Mouse (Mus musculus) neural tube, embryonic 11.5 days (tissue): Measurements from ENCODE around the gene Gm4969. TPM values are rescaled to one million over a fixed set of nuclear protein-coding genes. Genes with fewer than 3 reads are reported as not detected.

ENCODE experiments used
- ATAC-seq: fragments of 200-750 bp; cut with Nextera tagmentation; 2 replicates; pipeline ENCODE4 v1.8.0; 2017; ENCODE audit warnings: moderate number of reproducible peaks, mild to moderate bottlenecking, moderate TSS enrichment, moderate library complexity; ENCODE audit not compliant: insufficient read depth, low FRiP score, low TSS enrichment
- DNase-seq: peaks from one replicate; pipeline ENCODE4 v3.0.0-alpha.2; 2015; ENCODE audit warnings: low spot score
- H3K27ac ChIP-seq: fragments of 300-500 bp; sonication (generic); 2 replicates; pipeline ENCODE4 v1.5.1; 2014; ENCODE audit warnings: low read depth, mild to moderate bottlenecking, low read length
- H3K27me3 ChIP-seq: fragments of 300-500 bp; sonication (generic); 2 replicates; pipeline ENCODE4 v1.6.1; 2014; ENCODE audit warnings: mild to moderate bottlenecking, low read length, mixed read lengths; ENCODE audit not compliant: control insufficient read depth, insufficient read depth
- H3K36me3 ChIP-seq: fragments of 300-500 bp; sonication (generic); 2 replicates; pipeline ENCODE4 v1.6.1; 2014; ENCODE audit warnings: mild to moderate bottlenecking, low read length, moderate library complexity, mixed read lengths; ENCODE audit not compliant: control insufficient read depth, insufficient read depth
- H3K4me1 ChIP-seq: fragments of 300-500 bp; sonication (generic); 2 replicates; pipeline ENCODE4 v1.6.1; 2014; ENCODE audit warnings: low read length, mixed read lengths; ENCODE audit not compliant: control insufficient read depth, insufficient read depth
- H3K4me2 ChIP-seq: fragments of 300-500 bp; sonication (generic); 2 replicates; pipeline ENCODE4 v1.6.1; 2014; ENCODE audit warnings: low read depth, mild to moderate bottlenecking, moderate library complexity
- H3K4me3 ChIP-seq: fragments of 300-500 bp; sonication (generic); 2 replicates; pipeline ENCODE4 v1.5.1; 2014; ENCODE audit warnings: low read depth, low read length
- H3K9ac ChIP-seq: fragments of 300-500 bp; sonication (generic); 2 replicates; pipeline ENCODE4 v1.6.1; 2014; ENCODE audit warnings: mild to moderate bottlenecking, low read length
- H3K9me3 ChIP-seq: fragments of 300-500 bp; sonication (generic); 2 replicates; pipeline ENCODE4 v1.6.1; 2016; ENCODE audit warnings: low read length; ENCODE audit not compliant: control insufficient read depth
- WGBS: fragments of 180-500 bp; shearing (Covaris S2); extraction: QIAGEN DNeasy Blood & Tissue Kit; methylation state at CpG from one replicate; pipeline ENCODE4 v1.1.7; 2014; 5-methylcytosine and 5-hydroxymethylcytosine counted together
- polyA plus RNA-seq: library from polyadenylated mRNA; unstranded; fragments of >200 nt; fragmentation: Nextera tagmentation; extraction: Ambion mirVana; gene quantifications from 2 replicates; pipeline ENCODE4 v1.2.1, GENCODE M21; 2014

Gm4969 gene
- polyA plus RNA-seq, result 1.3 and 1.4 TPM in 2 replicates

- no peak within 1 kb of the TSS for H3K27ac ChIP-seq
- ATAC-seq (0 out of 2 replicates have a peak, but pooled peaks have one; percentile 11), DNase-seq (peak; percentile 70)
- peak within 1 kb of the TSS; percentile 24; the same call in 1 of the 2 replicates for H3K4me2 ChIP-seq
- no peaks in the 10 kb centered on the region for H3K36me3 ChIP-seq
- no peaks in the 10 kb centered on the region; the same call in 1 of the 2 replicates for H3K9me3 ChIP-seq
- no peak within 1 kb of the TSS for H3K4me3 ChIP-seq
- no peak within 1 kb of the TSS for H3K9ac ChIP-seq
- peaks cover 6% of the 10 kb centered on the region for H3K4me1 ChIP-seq
- H3K27me3 ChIP-seq, result peaks cover 2% of the 10 kb centered on the region; the same call in 1 of the 2 replicates
- 23% methylated on average over 54 of the region's 64 CpGs for WGBS
Measured at GRCm38 (mm10) chr7:19118028-19118771, at the start of gene Gm4969. Gm4969 (minus strand) TSS chr7:19118368.

GRCm38 (mm10) chr7:19166990-19167389 is 48.8 kb upstream of the Gm4969 start:
- Histone ChIP-seq H3K27me3 (peaks cover 16% of the 10 kb centered on the region), H3K4me2 (no peak overlapping the region), H3K36me3 (no peaks in the 10 kb centered on the region), H3K4me1 (no peaks in the 10 kb centered on the region; the same call in 1 of the 2 replicates), H3K9me3 (no peaks in the 10 kb centered on the region), H3K4me3 (no peak overlapping the region), H3K9ac (no peak overlapping the region), H3K27ac (no peak overlapping the region)
- ATAC-seq (no peak), DNase-seq (no peak)
- WGBS, result 89% methylated on average over 3 of the region's 3 CpGs

GRCm38 (mm10) chr7:19165656-19166423 is 47.7 kb upstream of the Gm4969 start, which contains the start of gene Gipr:
Gipr (minus strand) TSS chr7:19166127.
- H3K4me3 ChIP-seq, result no peak within 1 kb of the TSS
- H3K9me3 ChIP-seq, result no peaks in the 10 kb centered on the region
- H3K9ac ChIP-seq, result peak within 1 kb of the TSS; percentile 2; the same call in 1 of the 2 replicates
- 14% methylated on average over 13 of the region's 14 CpGs for WGBS
- no peaks in the 10 kb centered on the region for H3K36me3 ChIP-seq
- peaks cover 16% of the 10 kb centered on the region for H3K27me3 ChIP-seq
- 0 out of 2 replicates have a peak within 1 kb of the TSS, but pooled peaks have one; percentile 2 for H3K4me2 ChIP-seq
- H3K4me1 ChIP-seq, result no peaks in the 10 kb centered on the region; the same call in 1 of the 2 replicates
- peak; percentile 33 for DNase-seq
- no peak within 1 kb of the TSS for H3K27ac ChIP-seq
- no peak for ATAC-seq

- Histone ChIP-seq H3K4me3 (no peak overlapping the region), H3K27ac (no peak overlapping the region), H3K9ac (peak overlapping the region; percentile 2; the same call in 1 of the 2 replicates), H3K4me1 (no peaks in the 10 kb centered on the region; the same call in 1 of the 2 replicates), H3K27me3 (peaks cover 17% of the 10 kb centered on the region), H3K4me2 (0 out of 2 replicates have a peak overlapping the region, but pooled peaks have one; percentile 2), H3K9me3 (no peaks in the 10 kb centered on the region), H3K36me3 (no peaks in the 10 kb centered on the region)
- DNase-seq, result no peak
- WGBS, result 2% methylated on average over 13 of the region's 13 CpGs
- ATAC-seq, result 0 out of 2 replicates have a peak, but pooled peaks have one; percentile 28
Measured at GRCm38 (mm10) chr7:19164978-19165377, 46.8 kb upstream of the Gm4969 start.

GRCm38 (mm10) chr7:19164189-19164588 is 46.0 kb upstream of the Gm4969 start:
- ATAC-seq (no peak), DNase-seq (peak; percentile 42)
- H3K36me3 ChIP-seq, result no peaks in the 10 kb centered on the region
- H3K4me3 ChIP-seq, result 0 out of 2 replicates have a peak overlapping the region, but pooled peaks have one; percentile 6
- H3K4me1 ChIP-seq, result no peaks in the 10 kb centered on the region; the same call in 1 of the 2 replicates
- no peak overlapping the region for H3K9ac ChIP-seq
- H3K27me3 ChIP-seq, result peaks cover 25% of the 10 kb centered on the region
- H3K27ac ChIP-seq, result no peak overlapping the region
- no peaks in the 10 kb centered on the region for H3K9me3 ChIP-seq
- H3K4me2 ChIP-seq, result no peak overlapping the region
- WGBS, result 1% methylated on average over 6 of the region's 6 CpGs

GRCm38 (mm10) chr7:19163752-19164151 is 45.6 kb upstream of the Gm4969 start:
- Histone ChIP-seq H3K9me3 (no peaks in the 10 kb centered on the region), H3K27me3 (peaks cover 26% of the 10 kb centered on the region), H3K27ac (no peak overlapping the region), H3K36me3 (no peaks in the 10 kb centered on the region), H3K4me2 (no peak overlapping the region), H3K9ac (no peak overlapping the region), H3K4me3 (no peak overlapping the region), H3K4me1 (no peaks in the 10 kb centered on the region; the same call in 1 of the 2 replicates)
- no peak for DNase-seq
- WGBS, result 26% methylated on average over 12 of the region's 12 CpGs
- no peak for ATAC-seq

GRCm38 (mm10) chr7:19162928-19163327 is 44.8 kb upstream of the Gm4969 start:
- Histone ChIP-seq H3K9ac (no peak overlapping the region), H3K27me3 (peaks cover 26% of the 10 kb centered on the region), H3K9me3 (no peaks in the 10 kb centered on the region), H3K4me3 (no peak overlapping the region), H3K4me1 (no peaks in the 10 kb centered on the region; the same call in none of the 2 replicates), H3K4me2 (no peak overlapping the region), H3K36me3 (no peaks in the 10 kb centered on the region), H3K27ac (no peak overlapping the region)
- no peak for ATAC-seq
- WGBS, result 80% methylated on average over 7 of the region's 7 CpGs
- DNase-seq, result no peak

- no peaks in the 10 kb centered on the region for H3K36me3 ChIP-seq
- peak overlapping the region; percentile 27 for H3K4me3 ChIP-seq
- H3K27me3 ChIP-seq, result peaks cover 23% of the 10 kb centered on the region
- peak overlapping the region; percentile 53 for H3K4me2 ChIP-seq
- no peaks in the 10 kb centered on the region; the same call in 1 of the 2 replicates for H3K4me1 ChIP-seq
- peak overlapping the region; percentile 26; the same call in 1 of the 2 replicates for H3K9ac ChIP-seq
- DNase-seq (peak; percentile 48), ATAC-seq (peak; percentile 39; the same call in 1 of the 2 replicates)
- no peak overlapping the region for H3K27ac ChIP-seq
- 1% methylated on average over 20 of the region's 20 CpGs for WGBS
- H3K9me3 ChIP-seq, result no peaks in the 10 kb centered on the region
Measured at GRCm38 (mm10) chr7:19160115-19160514, 41.9 kb upstream of the Gm4969 start.
